Mouse (Mus musculus) lung, adult 2 months (tissue): ENCODE results near the gene Olfr545.

Experiments
- CTCF ChIP-seq: fragments of 200-500 bp; IDR thresholded peaks from 2 replicates; pipeline ENCODE4 v1.5.1; 2011; ENCODE audit warnings: mild to moderate bottlenecking, low read length, control low read depth; ENCODE audit not compliant: insufficient read depth
- POLR2A ChIP-seq: fragments of 200-500 bp; IDR thresholded peaks from 2 replicates; pipeline ENCODE4 v1.6.1; 2011; ENCODE audit warnings: low read depth, mild to moderate bottlenecking, control low read depth, low read length, borderline replicate concordance; ENCODE audit errors: extremely low read depth

DNA sequence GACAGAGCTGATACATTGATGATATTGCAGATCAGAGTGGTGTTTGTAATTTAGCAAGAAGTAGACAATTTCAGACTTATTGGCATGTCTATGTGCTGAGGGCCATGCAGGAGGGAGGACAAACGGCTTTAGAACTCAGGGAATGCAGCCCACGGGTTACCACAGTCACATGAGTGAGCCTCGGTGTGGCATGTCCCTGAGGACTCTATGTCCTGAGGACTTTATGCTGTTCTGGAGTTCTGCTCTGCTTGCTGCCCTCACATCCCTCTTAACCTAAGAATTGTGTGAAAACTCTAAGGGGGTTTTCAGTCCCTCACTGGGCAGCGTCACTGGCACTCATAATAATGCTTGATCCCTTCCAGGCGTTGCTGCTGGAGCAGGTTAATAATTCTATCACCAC, 26.7 kb downstream of the Olfr545 start:
- TF ChIP-seq CTCF: no peak
- TF ChIP-seq POLR2A: no peak
